Mouse (Mus musculus) hindbrain, embryonic 14.5 days (tissue): ENCODE results near the gene Dnajc5. TPM values are rescaled to one million over a fixed set of nuclear protein-coding genes. Genes with fewer than 3 reads are reported as not detected.
"Not testable (repeated sequence)": the region's sequence is repeated elsewhere in the genome, so short reads cannot be mapped to it uniquely, and the experiment has no call there.

ENCODE experiments used
- ATAC-seq: fragments of 200-750 bp; cut with Nextera tagmentation; 2 replicates; pipeline ENCODE4 v1.8.0; 2017; ENCODE audit warnings: moderate number of reproducible peaks, mild to moderate bottlenecking, moderate TSS enrichment, moderate library complexity; ENCODE audit not compliant: low FRiP score
- DNase-seq: peaks from one replicate; pipeline ENCODE4 v3.0.0-alpha.2; 2015; ENCODE audit warnings: low spot score
- H3K27ac ChIP-seq: fragments of 300-500 bp; sonication (generic); 2 replicates; pipeline ENCODE4 v1.5.1; 2014; ENCODE audit warnings: mild to moderate bottlenecking, moderate library complexity
- H3K27me3 ChIP-seq: fragments of 300-500 bp; sonication (generic); 2 replicates; pipeline ENCODE4 v1.6.1; 2014; ENCODE audit warnings: mild to moderate bottlenecking, low read length, mixed read lengths; ENCODE audit not compliant: control insufficient read depth, insufficient read depth
- H3K36me3 ChIP-seq: fragments of 300-500 bp; sonication (generic); replicated peaks from 2 replicates; pipeline ENCODE4 v1.6.1; 2014; ENCODE audit not compliant: control insufficient read depth, insufficient read depth
- H3K4me1 ChIP-seq: fragments of 300-500 bp; sonication (generic); replicated peaks from 2 replicates; pipeline ENCODE4 v1.6.1; 2014; ENCODE audit warnings: antibody characterized with exemption, low read length, mixed read lengths; ENCODE audit not compliant: control insufficient read depth, insufficient read depth
- H3K4me2 ChIP-seq: fragments of 300-500 bp; sonication (generic); replicated peaks from 2 replicates; pipeline ENCODE4 v1.6.1; 2014; ENCODE audit warnings: mild to moderate bottlenecking, moderate library complexity
- H3K4me3 ChIP-seq: fragments of 300-500 bp; sonication (generic); replicated peaks from 2 replicates; pipeline ENCODE4 v1.5.1; 2014; ENCODE audit warnings: mild to moderate bottlenecking, low read length
- H3K9ac ChIP-seq: fragments of 300-500 bp; sonication (generic); 2 replicates; pipeline ENCODE4 v1.6.1; 2014
- H3K9me3 ChIP-seq: fragments of 300-500 bp; sonication (generic); 2 replicates; pipeline ENCODE4 v1.6.1; 2016; ENCODE audit warnings: low read length; ENCODE audit not compliant: control insufficient read depth
- WGBS: fragments of 180-500 bp; shearing (Covaris S2); extraction: QIAGEN DNeasy Blood & Tissue Kit; methylation state at CpG from one replicate; pipeline ENCODE4 v1.1.7; 2014; 5-methylcytosine and 5-hydroxymethylcytosine counted together
- polyA plus RNA-seq: library from polyadenylated mRNA; unstranded; fragments of >200 nt; fragmentation: Nextera tagmentation; extraction: Ambion mirVana; gene quantifications from 2 replicates; pipeline ENCODE4 v1.2.1, GENCODE M21; 2014

Gene Dnajc5
- polyA plus RNA-seq, 1 experiment from 2014 or later, result 234 TPM

DNA sequence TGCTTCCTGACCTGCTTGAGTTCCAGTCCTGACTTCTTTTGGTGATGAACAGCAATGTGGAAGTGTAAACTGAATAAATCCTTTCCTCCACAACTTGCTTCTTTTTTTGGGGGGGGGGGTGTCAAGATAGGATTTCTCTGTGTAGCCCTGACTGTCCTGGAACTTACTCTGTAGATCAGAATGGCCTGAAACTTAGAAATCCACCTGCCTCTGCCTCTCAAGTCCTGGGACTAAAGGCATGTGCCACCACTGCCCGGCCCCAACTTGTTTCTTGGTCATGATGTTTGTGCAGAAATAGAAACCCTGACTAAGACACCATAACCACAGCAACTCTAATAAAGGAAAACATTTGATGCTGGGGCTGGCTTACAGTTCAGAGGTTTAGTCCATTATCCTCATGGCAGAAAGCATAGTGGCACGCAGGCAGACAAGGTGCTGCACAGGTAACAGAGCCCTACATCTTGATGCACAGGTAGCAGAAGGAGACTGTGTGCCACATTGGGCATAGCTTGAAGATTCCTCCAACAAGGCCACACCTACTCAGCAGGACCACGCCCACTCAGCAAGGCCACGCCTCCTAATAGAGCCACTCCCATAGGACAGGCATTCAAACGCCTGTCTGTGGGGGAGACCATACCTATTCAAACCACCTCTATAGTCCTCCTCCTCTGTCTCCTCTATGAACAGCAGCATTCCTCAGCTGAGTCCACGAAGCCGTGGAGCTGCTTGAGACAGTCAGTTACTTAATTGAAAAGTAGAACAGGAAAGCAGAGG, 28.7 kb upstream of the Dnajc5 start:
- ATAC-seq, result no peak
- Histone ChIP-seq H3K27me3 (no peaks in the 10 kb centered on the region), H3K9me3 (no peaks in the 10 kb centered on the region), H3K4me2 (no peak overlapping the region), H3K4me3 (no peak overlapping the region), H3K9ac (no peak overlapping the region), H3K27ac (no peak overlapping the region), H3K4me1 (0 out of 2 replicates have a peak, but pooled peaks cover 5% of the 10 kb centered on the region), H3K36me3 (no peaks in the 10 kb centered on the region)
- WGBS, result 24% methylated on average over 7 of the region's 7 CpGs
- DNase-seq, result no peak

DNA sequence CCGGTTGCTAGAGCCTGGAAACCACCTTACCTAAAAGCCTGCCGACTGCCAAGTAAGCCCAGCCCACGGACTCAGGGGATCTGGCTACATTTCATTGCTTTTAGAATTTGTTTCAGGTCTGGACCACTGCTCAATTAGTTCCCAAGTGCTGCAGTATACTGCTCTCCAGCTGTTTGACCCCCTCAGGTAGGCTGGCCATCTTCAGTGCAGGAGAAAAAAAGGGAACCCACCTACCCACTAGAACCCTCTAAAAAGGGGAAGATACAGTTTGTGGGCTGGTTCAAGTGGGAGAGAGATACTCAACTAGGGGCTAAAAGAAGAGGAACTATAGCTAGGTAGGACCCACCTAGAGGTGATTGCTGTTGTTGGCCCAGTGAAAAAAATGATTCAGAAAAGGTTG, 28.1 kb upstream of the Dnajc5 start:
- H3K4me3 ChIP-seq, result no peak overlapping the region
- ATAC-seq (no peak), DNase-seq (no peak)
- H3K36me3 ChIP-seq, result no peaks in the 10 kb centered on the region
- H3K4me2 ChIP-seq, result no peak overlapping the region
- 0 out of 2 replicates have a peak, but pooled peaks cover 5% of the 10 kb centered on the region for H3K4me1 ChIP-seq
- H3K27me3 ChIP-seq, result no peaks in the 10 kb centered on the region
- 65% methylated on average over 3 of the region's 3 CpGs for WGBS
- no peak overlapping the region for H3K9ac ChIP-seq
- no peak overlapping the region for H3K27ac ChIP-seq
- no peaks in the 10 kb centered on the region for H3K9me3 ChIP-seq

DNA sequence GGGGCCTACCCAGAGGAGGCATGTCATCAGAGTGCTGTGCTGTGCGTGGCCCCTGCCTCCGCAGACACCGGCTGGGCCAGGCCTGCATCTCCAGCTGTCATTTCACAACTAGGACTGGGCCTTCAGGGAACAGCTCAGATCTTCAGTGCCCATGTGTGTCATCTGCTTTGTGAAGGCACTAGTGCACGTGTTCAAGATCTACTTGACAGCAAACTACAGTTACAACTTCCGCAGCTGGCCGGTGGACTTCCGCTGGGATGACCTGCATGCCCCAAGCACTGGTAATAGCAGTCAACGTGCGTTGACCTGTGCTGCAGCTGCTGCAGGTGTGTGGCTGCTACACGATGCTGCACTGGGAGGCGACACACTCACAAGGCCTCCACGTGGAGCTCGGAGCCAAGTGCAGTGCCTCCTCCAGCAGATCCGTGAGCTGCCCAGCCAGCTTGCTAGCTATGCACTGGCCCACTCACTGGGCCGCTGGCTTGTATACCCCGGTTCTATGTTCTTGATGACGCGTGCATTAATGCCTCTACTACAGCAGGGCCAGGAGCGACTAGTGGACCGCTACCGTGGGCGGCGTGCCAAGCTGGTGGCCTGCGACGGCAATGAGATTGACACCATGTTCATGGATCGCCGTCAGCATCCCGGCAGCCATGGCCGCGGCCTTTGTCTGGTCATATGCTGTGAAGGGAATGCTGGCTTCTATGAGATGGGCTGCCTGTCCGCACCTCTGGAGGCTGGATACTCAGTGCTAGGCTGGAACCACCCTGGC, 26.9 kb upstream of the Dnajc5 start, which contains the start of gene Abhd16b:
Gene Abhd16b (plus strand): TSS at position 51 of the 772 bp plus-strand sequence.
- Histone ChIP-seq H3K4me2 (no peak within 1 kb of the TSS), H3K4me1 (peaks cover 12% of the 10 kb centered on the region), H3K27me3 (no peaks in the 10 kb centered on the region), H3K27ac (no peak within 1 kb of the TSS), H3K9ac (no peak within 1 kb of the TSS), H3K4me3 (no peak within 1 kb of the TSS), H3K36me3 (no peaks in the 10 kb centered on the region), H3K9me3 (no peaks in the 10 kb centered on the region)
- WGBS, result 84% methylated on average over 31 of the region's 31 CpGs
- no peak for DNase-seq
- no peak for ATAC-seq

DNA sequence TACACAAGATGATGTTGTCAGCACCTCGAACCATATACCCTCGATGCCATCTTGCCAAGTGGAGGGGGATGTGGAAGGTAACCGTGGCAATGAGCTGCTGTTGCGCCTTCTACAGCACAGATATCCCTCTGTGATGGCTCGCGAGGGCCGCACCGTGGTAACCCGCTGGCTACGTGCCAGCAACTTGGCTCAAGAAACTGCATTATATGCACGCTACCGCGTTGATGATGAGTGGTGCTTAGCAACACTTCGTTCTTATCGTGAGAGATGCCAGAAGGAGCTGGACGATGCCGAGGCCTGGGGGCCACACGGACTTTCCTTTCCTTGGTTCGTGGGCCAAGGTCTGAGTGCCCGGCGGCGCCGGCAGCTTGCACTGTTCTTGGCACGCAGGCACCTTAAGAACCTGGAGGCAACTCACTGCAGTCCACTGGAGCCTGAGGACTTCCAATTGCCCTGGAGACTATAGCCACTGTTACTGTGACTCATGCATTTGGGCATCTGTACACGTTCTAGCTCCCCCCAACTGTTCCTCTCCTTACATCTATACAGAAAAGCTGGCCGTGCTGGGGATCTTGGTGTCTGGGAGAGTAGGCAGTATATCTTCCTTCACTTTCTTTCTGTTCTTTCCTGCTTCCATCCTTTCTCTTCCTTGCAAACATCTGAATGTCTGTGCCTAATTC, 25.9 kb upstream of the Dnajc5 start:
- H3K27ac ChIP-seq, result no peak overlapping the region
- ATAC-seq, result no peak
- H3K27me3 ChIP-seq, result no peaks in the 10 kb centered on the region
- H3K4me2 ChIP-seq, result no peak overlapping the region
- H3K9ac ChIP-seq, result no peak overlapping the region
- peaks cover under 1% of the 10 kb centered on the region; the same call in 1 of the 2 replicates for H3K36me3 ChIP-seq
- H3K4me1 ChIP-seq, result peaks cover 16% of the 10 kb centered on the region
- H3K9me3 ChIP-seq, result no peaks in the 10 kb centered on the region
- no peak overlapping the region for H3K4me3 ChIP-seq
- no peak for DNase-seq
- 67% methylated on average over 26 of the region's 26 CpGs for WGBS

DNA sequence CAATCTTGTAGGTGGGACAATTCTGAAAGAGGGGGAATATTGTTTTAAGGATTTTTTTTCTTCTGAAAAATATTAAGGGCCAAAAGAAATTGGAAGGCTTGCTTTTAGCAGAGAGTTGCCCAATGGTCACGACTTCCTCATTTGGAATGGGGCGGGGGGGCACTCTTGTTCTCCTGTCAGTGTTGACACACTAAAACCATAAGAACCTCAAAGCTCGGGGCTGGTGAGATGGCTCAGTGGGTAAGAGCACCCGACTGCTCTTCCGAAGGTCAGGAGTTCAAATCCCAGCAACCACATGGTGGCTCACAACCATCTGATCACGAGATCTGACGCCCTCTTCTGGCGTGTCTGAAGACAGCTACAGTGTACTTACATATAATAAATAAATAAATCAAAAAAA, 24.4 kb upstream of the Dnajc5 start:
- Histone ChIP-seq H3K4me1 (peaks cover 16% of the 10 kb centered on the region), H3K36me3 (peaks cover 15% of the 10 kb centered on the region), H3K4me2 (peak overlapping the region; percentile 95; the same call in 1 of the 2 replicates)
- 70% methylated on average over 8 of the region's 8 CpGs for WGBS
- not testable (repeated sequence) for DNase-seq, ATAC-seq, H3K27me3 ChIP-seq, H3K4me3 ChIP-seq, H3K9me3 ChIP-seq, H3K27ac ChIP-seq, H3K9ac ChIP-seq

DNA sequence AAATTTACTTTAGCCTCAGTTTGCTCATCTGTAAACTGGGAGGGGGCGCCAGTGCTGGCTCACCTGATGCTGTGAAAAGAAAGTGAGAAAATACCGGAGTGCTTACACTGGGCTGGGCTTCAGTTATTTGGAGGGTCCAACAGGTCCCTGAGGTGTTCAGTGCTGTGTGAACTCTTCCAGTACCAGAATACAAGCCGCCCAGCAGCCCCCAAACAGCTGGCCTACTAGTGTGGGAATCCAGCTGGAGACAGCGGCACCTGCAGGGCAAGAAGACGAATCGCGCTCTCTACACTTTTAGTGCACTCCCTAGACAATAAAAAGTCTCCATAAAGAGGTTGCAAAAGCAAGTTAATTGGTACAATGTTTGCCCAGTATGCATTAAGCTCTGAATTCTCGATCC, 24.0 kb upstream of the Dnajc5 start:
- Histone ChIP-seq H3K9ac (peak overlapping the region; percentile 90), H3K27me3 (no peaks in the 10 kb centered on the region), H3K4me1 (peaks cover 16% of the 10 kb centered on the region), H3K4me3 (peak overlapping the region; percentile 70), H3K9me3 (no peaks in the 10 kb centered on the region), H3K36me3 (peaks cover 19% of the 10 kb centered on the region), H3K27ac (peak overlapping the region; percentile 53), H3K4me2 (peak overlapping the region; percentile 95)
- 14% methylated on average over 8 of the region's 8 CpGs for WGBS
- DNase-seq (peak; percentile 74), ATAC-seq (peak; percentile 29)

DNA sequence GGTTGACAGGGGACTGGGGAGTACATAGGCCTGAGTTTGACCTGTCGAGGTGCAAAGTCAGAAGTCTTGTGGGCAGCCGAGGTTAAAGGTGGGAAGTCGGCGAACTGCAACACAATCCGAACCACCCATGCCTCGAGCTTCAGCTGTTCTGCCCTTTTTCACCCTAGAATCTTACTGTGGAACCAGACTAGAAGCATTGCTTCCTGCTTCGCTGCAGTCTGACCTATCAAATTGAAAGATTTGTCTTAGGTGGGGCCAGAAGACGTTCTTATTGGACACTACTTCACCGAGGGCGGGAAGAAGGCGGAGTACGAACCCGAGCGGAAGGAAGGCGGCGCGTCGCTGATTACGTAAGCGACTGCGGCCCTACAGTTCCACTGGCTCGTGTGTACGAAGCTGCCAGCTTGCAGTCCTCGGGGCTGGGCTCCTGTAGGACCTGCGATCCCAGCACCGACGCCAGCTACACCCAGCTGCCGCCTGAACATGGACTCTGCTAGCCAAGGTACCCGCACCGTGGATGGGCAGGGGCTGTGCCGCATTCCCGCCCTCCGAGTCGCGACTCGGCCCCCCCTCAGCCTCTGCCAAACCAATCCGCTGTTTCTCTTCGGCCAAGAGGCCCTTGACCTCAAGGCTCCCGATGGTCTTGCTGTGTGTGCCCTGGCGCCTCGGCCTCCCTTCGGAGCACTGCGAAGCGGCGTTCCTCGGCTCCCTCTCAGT, 23.3 kb upstream of the Dnajc5 start, which contains the start of gene Tpd52l2:
Gene Tpd52l2 (plus strand): TSS at position 312 of the 717 bp plus-strand sequence.
- DNase-seq (peak; percentile 96), ATAC-seq (peak; percentile 96)
- Histone ChIP-seq H3K4me3 (peak within 1 kb of the TSS; percentile 70), H3K9me3 (no peaks in the 10 kb centered on the region), H3K36me3 (peaks cover 26% of the 10 kb centered on the region), H3K27ac (peak within 1 kb of the TSS; percentile 80), H3K9ac (peak within 1 kb of the TSS; percentile 90), H3K4me1 (peaks cover 16% of the 10 kb centered on the region), H3K27me3 (no peaks in the 10 kb centered on the region), H3K4me2 (peak within 1 kb of the TSS; percentile 95)
- under 1% methylated on average over 46 of the region's 46 CpGs for WGBS

DNA sequence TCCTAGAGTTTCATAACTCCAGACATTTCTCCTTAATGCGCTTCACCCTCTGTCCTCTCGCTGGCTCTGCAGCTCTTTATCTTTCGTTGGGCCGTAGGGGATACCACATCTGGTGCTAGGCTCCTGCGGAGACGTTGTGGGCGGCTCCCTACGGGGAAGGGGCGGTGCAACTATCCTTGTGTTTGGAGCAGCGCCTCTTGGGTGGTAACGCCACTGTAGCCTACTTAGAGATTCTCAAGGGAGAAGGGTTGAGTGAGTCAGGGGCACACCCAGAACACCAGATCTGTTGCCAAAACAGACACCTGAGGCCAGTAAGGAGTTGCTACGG, 22.8 kb upstream of the Dnajc5 start:
- Histone ChIP-seq H3K36me3 (peaks cover 31% of the 10 kb centered on the region), H3K4me1 (peaks cover 16% of the 10 kb centered on the region), H3K9ac (peak overlapping the region; percentile 90), H3K27me3 (no peaks in the 10 kb centered on the region), H3K27ac (peak overlapping the region; percentile 80), H3K4me3 (peak overlapping the region; percentile 70), H3K4me2 (peak overlapping the region; percentile 95), H3K9me3 (no peaks in the 10 kb centered on the region)
- WGBS, result under 1% methylated on average over 12 of the region's 12 CpGs
- DNase-seq (no peak), ATAC-seq (no peak)
